Mouse (Mus musculus): Measurements from ENCODE around the gene Zfp609. TPM values are rescaled to one million over a fixed set of nuclear protein-coding genes. Genes with fewer than 3 reads are reported as not detected.

Gene Zfp609
- total RNA-seq, 2 experiments from 2014 or later: 54.2 to 62.2 TPM

- TF ChIP-seq CTCF (conservative IDR thresholded peaks at IDR 0.05): no peak
- DNase-seq (ENCODE audit: low spot score in 2 of 2): no peak
- 0 out of 2 replicates have a peak overlapping the region, but pooled peaks have one; percentile 18 for H3K27ac ChIP-seq
- no peak overlapping the region for H3K4me3 ChIP-seq
These were observed 142.7 kb downstream of the Zfp609 start for GRCm38 (mm10) chr9:65684704-65685103.

- no peak overlapping the region for H3K4me3 ChIP-seq
- no peak for DNase-seq (ENCODE audit: low spot score in 2 of 2)
These were observed 144.4 kb downstream of the Zfp609 start for GRCm38 (mm10) chr9:65682994-65683393.

GRCm38 (mm10) chr9:65682183-65682582 is 145.2 kb downstream of the Zfp609 start:
- no peak for TF ChIP-seq CTCF (conservative IDR thresholded peaks at IDR 0.05)
- no peak for DNase-seq (ENCODE audit: low spot score in 2 of 2)

More at GRCm38 (mm10) chr9:65682994-65683393, 144.4 kb downstream of the Zfp609 start:
- no peak overlapping the region; the same call in 1 of the 2 replicates for H3K27ac ChIP-seq
- TF ChIP-seq CTCF (conservative IDR thresholded peaks at IDR 0.05): peak; percentile 82

GRCm38 (mm10) chr9:65681634-65681940 is 145.8 kb downstream of the Zfp609 start:
- Histone ChIP-seq H3K27ac (peak overlapping the region; percentile 11; the same call in 1 of the 2 replicates), H3K4me3 (no peak overlapping the region)
- TF ChIP-seq CTCF (conservative IDR thresholded peaks at IDR 0.05): no peak
- no peak for DNase-seq (ENCODE audit: low spot score in 2 of 2)

More at GRCm38 (mm10) chr9:65682183-65682582, 145.2 kb downstream of the Zfp609 start:
- no peak overlapping the region; the same call in 1 of the 2 replicates for H3K27ac ChIP-seq
- no peak overlapping the region for H3K4me3 ChIP-seq

GRCm38 (mm10) chr9:65680938-65681633 is 146.3 kb downstream of the Zfp609 start:
- DNase-seq (ENCODE audit: low spot score in 2 of 2): no peak
- Histone ChIP-seq H3K4me3 (no peak overlapping the region), H3K27ac (peak overlapping the region; percentile 11; the same call in 1 of the 2 replicates)
- no peak for TF ChIP-seq CTCF (conservative IDR thresholded peaks at IDR 0.05)

GRCm38 (mm10) chr9:65679181-65679761 is 148.1 kb downstream of the Zfp609 start:
- TF ChIP-seq CTCF (conservative IDR thresholded peaks at IDR 0.05): no peak
- H3K4me3 ChIP-seq: peak overlapping the region; percentile 45
- peak in 1 of 2 experiments; percentile 43 for DNase-seq (ENCODE audit: low spot score in 2 of 2)
- H3K27ac ChIP-seq: peak overlapping the region; percentile 72

GRCm38 (mm10) chr9:65677119-65677462 is 150.3 kb downstream of the Zfp609 start:
- peak overlapping the region; percentile 87 for H3K27ac ChIP-seq
- no peak for DNase-seq (ENCODE audit: low spot score in 2 of 2)
- no peak for TF ChIP-seq CTCF (conservative IDR thresholded peaks at IDR 0.05)
- peak overlapping the region; percentile 65 for H3K4me3 ChIP-seq

- Histone ChIP-seq H3K27ac (peak overlapping the region; percentile 87), H3K4me3 (peak overlapping the region; percentile 65)
- DNase-seq (ENCODE audit: low spot score in 2 of 2): peak; percentile 96 to 97
- 0 out of 2 replicates have a peak, but pooled peaks have one; percentile 14 for TF ChIP-seq CTCF (conservative IDR thresholded peaks at IDR 0.05)
These were observed 150.8 kb downstream of the Zfp609 start for GRCm38 (mm10) chr9:65676358-65677118.

- peak overlapping the region; percentile 65 for H3K4me3 ChIP-seq
- no peak for DNase-seq (ENCODE audit: low spot score in 2 of 2)
- no peak for TF ChIP-seq CTCF (conservative IDR thresholded peaks at IDR 0.05)
- H3K27ac ChIP-seq: peak overlapping the region; percentile 87
These were observed 151.7 kb downstream of the Zfp609 start for GRCm38 (mm10) chr9:65675461-65676357.

- no peak overlapping the region for H3K27ac ChIP-seq
- H3K4me3 ChIP-seq: no peak overlapping the region
- TF ChIP-seq CTCF (conservative IDR thresholded peaks at IDR 0.05): no peak
- DNase-seq (ENCODE audit: low spot score in 2 of 2): no peak
These were observed 154.4 kb downstream of the Zfp609 start for GRCm38 (mm10) chr9:65672996-65673395.

- DNase-seq (ENCODE audit: low spot score in 2 of 2): no peak
- Histone ChIP-seq H3K4me3 (no peak overlapping the region), H3K27ac (0 out of 2 replicates have a peak overlapping the region, but pooled peaks have one; percentile 19)
- TF ChIP-seq CTCF (conservative IDR thresholded peaks at IDR 0.05): no peak
These were observed 155.9 kb downstream of the Zfp609 start for GRCm38 (mm10) chr9:65671431-65671931.

- DNase-seq (ENCODE audit: low spot score in 2 of 2): no peak
- no peak for TF ChIP-seq CTCF (conservative IDR thresholded peaks at IDR 0.05)
These were observed 159.7 kb downstream of the Zfp609 start, which contains the start of gene Oaz2 for GRCm38 (mm10) chr9:65667701-65668100. Gene Oaz2, plus strand, starts transcription at chr9:65668001.

More at GRCm38 (mm10) chr9:65667701-65668100, 159.7 kb downstream of the Zfp609 start, which contains the start of gene Oaz2:
- Histone ChIP-seq H3K27ac (no peak within 1 kb of the TSS), H3K4me3 (no peak within 1 kb of the TSS)
